Mouse (Mus musculus) G1E (cell line): ENCODE results near the gene Sparc. TPM values are rescaled to one million over a fixed set of nuclear protein-coding genes. Genes with fewer than 3 reads are reported as not detected.
A peak's percentile ranks its signal among the peaks of the same experiment; 100 is the strongest.

ENCODE experiments used
- ATAC-seq: 2 replicates; pipeline ENCODE4 v1.8.0; 2016; ENCODE audit warnings: mild to moderate bottlenecking; ENCODE audit not compliant: insufficient number of reproducible peaks, poor library complexity, low FRiP score, severe bottlenecking; ENCODE audit errors: extremely low read depth
- DNase-seq: peaks from one replicate; pipeline ENCODE4 v3.0.0; 2012; ENCODE audit warnings: low spot score
- H3K27me3 ChIP-seq: 2 replicates; pipeline ENCODE4 v1.6.1; 2012; ENCODE audit warnings: mild to moderate bottlenecking, low read length, inconsistent platforms; ENCODE audit not compliant: insufficient read depth
- H3K36me3 ChIP-seq: replicated peaks from 2 replicates; pipeline ENCODE3; 2012; ENCODE audit warnings: mild to moderate bottlenecking, inconsistent platforms
- H3K4me1 ChIP-seq: 2 replicates; pipeline ENCODE4 v1.6.1; 2012; ENCODE audit warnings: low read depth, low read length, inconsistent platforms, mixed read lengths; ENCODE audit not compliant: insufficient read depth
- H3K4me3 ChIP-seq: 2 replicates; pipeline ENCODE4 v1.5.1; 2012; ENCODE audit warnings: low read depth, mild to moderate bottlenecking, inconsistent platforms, low read length, moderate library complexity, mixed read lengths
- H3K9me3 ChIP-seq: replicated peaks from 2 replicates; pipeline ENCODE4 v1.6.1; 2012; ENCODE audit warnings: inconsistent platforms
- CTCF ChIP-seq: IDR thresholded peaks from 2 replicates; pipeline ENCODE4 v1.5.1; 2012; ENCODE audit warnings: low read depth, low read length, inconsistent platforms, mixed read lengths
- GATA1 ChIP-seq: IDR thresholded peaks from 2 replicates; pipeline ENCODE4 v1.6.1; 2012; ENCODE audit warnings: borderline replicate concordance, low read length, inconsistent platforms, mixed read lengths
- GATA2 ChIP-seq: IDR thresholded peaks from 2 replicates; pipeline ENCODE4 v1.6.1; 2012; ENCODE audit warnings: low read depth, low read length, inconsistent platforms, borderline replicate concordance
- POLR2AphosphoS5 ChIP-seq: IDR thresholded peaks from 2 replicates; pipeline ENCODE4 v1.6.1; 2012; ENCODE audit warnings: low read depth, low read length, inconsistent platforms; ENCODE audit not compliant: insufficient replicate concordance
- TAL1 ChIP-seq: conservative IDR thresholded peaks from 2 replicates; pipeline ENCODE4 v1.6.1; 2012; ENCODE audit warnings: low read depth, low read length, inconsistent platforms, mixed read lengths
- polyA plus RNA-seq: library from polyadenylated mRNA; stranded (reverse); fragments of >175 nt; gene quantifications from 2 replicates; pipeline ENCODE4 v1.2.3, GENCODE M21; 2012
- total RNA-seq, 2 experiments: library from RNA; stranded (forward) in 1 of 2; stranded (reverse) in 1 of 2; fragments of 200-1000 nt in 1 of 2; fragments of >200 nt in 1 of 2; fragmentation: Nextera tagmentation in 1 of 2; gene quantifications; 2 replicates each; pipeline ENCODE4 v1.2.3; 2014 to 2017

Gene Sparc
- total and polyA plus RNA-seq, 3 experiments: 0.82 TPM; not detected in 2

DNA sequence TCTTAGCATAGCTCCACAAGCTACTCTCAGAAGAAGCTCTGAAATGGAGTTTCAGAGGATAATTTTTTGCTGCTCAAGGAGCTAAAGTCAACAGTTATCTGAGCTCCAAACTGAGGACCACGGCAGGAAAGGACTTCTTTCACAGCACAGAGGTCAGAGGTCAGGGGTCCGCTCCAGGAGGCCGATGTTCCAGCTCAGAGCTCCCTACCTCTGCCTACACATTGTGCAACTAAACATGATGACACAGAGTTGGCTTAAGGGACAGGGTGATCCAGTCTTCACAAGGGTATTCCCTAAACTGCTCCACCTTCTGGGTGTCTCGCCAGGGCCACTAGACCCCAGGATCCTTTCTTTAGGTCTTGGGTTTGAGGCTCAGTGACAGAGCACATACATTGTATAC lies 35.5 kb upstream of the Sparc start:
- no peaks in the 10 kb centered on the region for H3K9me3 ChIP-seq
- TF ChIP-seq GATA1 (no peak), TAL1 (no peak), CTCF (no peak), GATA2 (no peak), POLR2AphosphoS5 (no peak)
- no peak for ATAC-seq
- H3K36me3 ChIP-seq: peaks cover 56% of the 10 kb centered on the region
- DNase-seq: no peak
- H3K27me3 ChIP-seq: no peaks in the 10 kb centered on the region
- no peak overlapping the region for H3K4me3 ChIP-seq
- H3K4me1 ChIP-seq: peaks cover 43% of the 10 kb centered on the region

DNA sequence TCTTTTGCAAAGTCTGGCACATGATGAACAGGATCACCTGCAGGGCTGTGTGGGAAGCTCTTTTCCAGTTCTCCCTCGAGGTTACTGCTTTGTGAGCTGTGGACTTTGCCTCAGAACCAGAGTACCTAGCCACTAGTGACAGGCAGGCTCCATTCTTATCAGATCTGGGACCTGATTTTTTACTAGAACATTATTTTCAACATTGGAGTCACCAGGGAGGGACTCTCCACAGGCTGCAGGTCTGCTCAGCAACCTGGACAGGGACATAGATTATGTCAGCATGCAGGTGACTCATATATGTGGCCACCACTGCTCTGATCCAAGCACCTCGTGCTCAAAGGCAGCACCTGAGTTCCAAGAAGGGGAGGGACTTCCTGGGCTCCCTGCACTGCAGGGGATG lies 32.2 kb upstream of the Sparc start:
- DNase-seq (no peak), ATAC-seq (no peak)
- Histone ChIP-seq H3K36me3 (peaks cover 89% of the 10 kb centered on the region), H3K4me1 (peaks cover 33% of the 10 kb centered on the region), H3K9me3 (no peaks in the 10 kb centered on the region), H3K27me3 (no peaks in the 10 kb centered on the region), H3K4me3 (no peak overlapping the region)
- TF ChIP-seq CTCF: no peak
- TF ChIP-seq GATA1: no peak
- no peak for TF ChIP-seq POLR2AphosphoS5

DNA sequence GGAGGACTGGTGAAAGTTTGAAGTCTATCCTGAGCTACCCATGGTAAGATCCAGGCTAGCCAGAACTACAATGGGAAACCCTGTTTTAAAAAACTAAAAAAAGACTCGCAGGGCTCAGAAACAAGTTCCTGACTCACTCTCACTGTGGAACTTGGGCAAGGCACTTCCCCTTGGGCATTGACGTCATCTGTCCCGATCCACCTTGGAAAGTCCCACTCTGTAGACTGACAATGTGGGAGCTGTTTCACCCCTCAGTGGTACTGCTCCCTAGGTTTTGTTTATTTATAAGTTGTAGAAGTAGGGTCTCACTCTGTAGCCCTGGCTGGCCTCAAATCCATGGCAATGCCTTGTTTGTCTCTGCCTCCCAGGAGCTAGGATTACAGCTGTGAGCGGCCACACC lies 30.7 kb upstream of the Sparc start:
- peaks cover 95% of the 10 kb centered on the region for H3K36me3 ChIP-seq
- peaks cover 19% of the 10 kb centered on the region for H3K4me1 ChIP-seq
- TF ChIP-seq POLR2AphosphoS5 (no peak), TAL1 (no peak), GATA1 (no peak), GATA2 (no peak), CTCF (no peak)

DNA sequence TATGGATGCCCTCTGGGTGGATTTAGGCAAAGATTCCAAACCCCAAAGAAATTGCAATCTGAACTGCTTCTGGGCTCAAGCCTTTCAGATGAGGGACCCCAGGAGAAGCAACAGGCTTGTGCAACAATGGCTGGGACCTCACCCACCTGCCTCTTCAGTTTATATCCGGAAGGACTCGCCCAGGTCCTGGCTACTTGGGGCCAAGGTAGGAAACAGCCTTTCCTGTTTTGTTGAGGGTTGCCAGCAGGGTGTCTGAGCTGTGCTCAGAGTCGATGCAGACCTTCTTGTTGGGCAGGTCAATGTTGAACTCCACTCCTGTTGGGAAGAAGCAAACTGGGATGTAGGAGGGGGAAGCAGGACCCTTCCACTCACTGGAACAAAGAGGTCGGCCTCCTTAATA lies 27.3 kb upstream of the Sparc start:
- Histone ChIP-seq H3K4me3 (no peak overlapping the region), H3K9me3 (no peaks in the 10 kb centered on the region), H3K4me1 (peaks cover 8% of the 10 kb centered on the region; the same call in 1 of the 2 replicates), H3K36me3 (peaks cover 95% of the 10 kb centered on the region), H3K27me3 (no peaks in the 10 kb centered on the region)
- TF ChIP-seq GATA1: no peak
- no peak for TF ChIP-seq GATA2
- no peak for TF ChIP-seq POLR2AphosphoS5
- TF ChIP-seq CTCF: no peak
- TF ChIP-seq TAL1: no peak
- DNase-seq (no peak), ATAC-seq (no peak)

More for the DNA sequence above, 30.7 kb upstream of the Sparc start:
- no peak overlapping the region for H3K4me3 ChIP-seq
- DNase-seq (no peak), ATAC-seq (no peak)
- no peaks in the 10 kb centered on the region for H3K9me3 ChIP-seq
- H3K27me3 ChIP-seq: no peaks in the 10 kb centered on the region

DNA sequence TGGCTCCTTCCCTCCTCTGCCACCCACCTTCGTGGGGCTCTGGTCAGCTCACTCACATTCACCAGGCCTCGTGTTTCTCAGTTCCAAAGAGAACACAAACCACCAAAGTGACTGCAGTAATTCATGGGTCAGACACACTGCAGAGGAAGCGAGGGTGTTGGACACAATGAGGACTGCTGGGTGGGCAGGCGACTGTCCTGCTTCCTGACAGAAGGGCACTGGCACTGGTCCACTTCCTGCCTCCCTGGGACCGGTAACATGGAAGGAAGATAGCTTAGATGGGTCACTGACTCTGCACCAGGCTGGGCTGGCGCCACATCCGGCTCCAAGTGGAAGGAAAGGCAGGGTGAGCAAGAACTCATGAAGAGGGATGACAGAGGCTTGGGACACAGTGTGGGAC lies 26.5 kb upstream of the Sparc start:
- TF ChIP-seq POLR2AphosphoS5 (no peak), TAL1 (no peak), GATA1 (no peak)
- Histone ChIP-seq H3K4me1 (0 out of 2 replicates have a peak, but pooled peaks cover 3% of the 10 kb centered on the region), H3K27me3 (no peaks in the 10 kb centered on the region), H3K4me3 (no peak overlapping the region), H3K36me3 (peaks cover 95% of the 10 kb centered on the region), H3K9me3 (no peaks in the 10 kb centered on the region)
- DNase-seq: no peak
- no peak for ATAC-seq

DNA sequence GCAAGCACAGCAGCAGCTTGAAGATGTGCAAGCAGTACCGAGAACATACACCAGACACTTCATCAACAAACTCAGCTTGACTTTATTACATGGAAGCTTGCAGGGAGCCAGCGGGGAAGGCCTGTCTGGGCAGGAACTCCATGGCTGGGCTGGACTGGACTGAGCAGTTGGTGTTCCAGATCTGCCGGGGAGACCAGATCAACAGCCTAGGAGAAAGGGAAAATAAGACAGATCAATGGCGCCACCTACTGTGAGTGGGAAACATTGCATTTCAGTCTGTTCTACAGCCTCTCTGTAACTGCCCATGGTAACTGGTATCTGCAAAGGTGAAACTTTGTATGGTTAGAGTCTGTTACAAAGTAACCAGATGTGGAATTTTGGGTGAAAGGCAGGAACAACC lies 23.6 kb upstream of the Sparc start:
- H3K36me3 ChIP-seq: peaks cover 92% of the 10 kb centered on the region
- DNase-seq: peak; percentile 25
- TF ChIP-seq POLR2AphosphoS5 (no peak), GATA2 (no peak), GATA1 (no peak), CTCF (peak; percentile 75)
- no peaks in the 10 kb centered on the region for H3K4me1 ChIP-seq
- peak; percentile 48; the same call in 1 of the 2 replicates for ATAC-seq
- H3K4me3 ChIP-seq: no peak overlapping the region
- no peaks in the 10 kb centered on the region for H3K27me3 ChIP-seq
- H3K9me3 ChIP-seq: no peaks in the 10 kb centered on the region

DNA sequence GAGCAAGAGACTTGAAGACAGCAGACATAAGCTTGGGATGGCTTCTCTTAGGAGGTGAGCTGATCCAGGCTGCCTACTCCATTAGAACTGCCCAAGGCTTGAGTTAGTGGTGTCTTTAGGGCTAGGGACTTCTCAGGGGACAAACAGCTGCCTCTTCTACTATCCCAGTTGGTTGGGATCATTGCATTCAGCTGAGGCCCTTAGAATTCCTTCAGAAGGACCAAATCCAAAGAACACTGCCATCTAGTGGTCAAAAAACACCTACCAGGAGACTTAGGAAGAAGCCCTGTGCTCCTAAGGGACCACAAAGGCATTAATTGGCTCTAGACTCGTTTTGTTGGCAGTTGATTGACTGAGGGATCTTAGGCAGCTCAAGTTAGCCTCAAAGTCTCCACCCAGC lies 21.8 kb upstream of the Sparc start:
- Histone ChIP-seq H3K4me3 (no peak overlapping the region), H3K9me3 (no peaks in the 10 kb centered on the region), H3K36me3 (peaks cover 77% of the 10 kb centered on the region), H3K4me1 (no peaks in the 10 kb centered on the region), H3K27me3 (no peaks in the 10 kb centered on the region)
- ATAC-seq: no peak
- DNase-seq: no peak
- TF ChIP-seq GATA1: no peak
- TF ChIP-seq POLR2AphosphoS5: no peak
- TF ChIP-seq CTCF: peak; percentile 67; the same call in 1 of the 2 replicates
- no peak for TF ChIP-seq GATA2
